Mouse (Mus musculus): Measurements from ENCODE around the gene Gm47841.

DNA sequence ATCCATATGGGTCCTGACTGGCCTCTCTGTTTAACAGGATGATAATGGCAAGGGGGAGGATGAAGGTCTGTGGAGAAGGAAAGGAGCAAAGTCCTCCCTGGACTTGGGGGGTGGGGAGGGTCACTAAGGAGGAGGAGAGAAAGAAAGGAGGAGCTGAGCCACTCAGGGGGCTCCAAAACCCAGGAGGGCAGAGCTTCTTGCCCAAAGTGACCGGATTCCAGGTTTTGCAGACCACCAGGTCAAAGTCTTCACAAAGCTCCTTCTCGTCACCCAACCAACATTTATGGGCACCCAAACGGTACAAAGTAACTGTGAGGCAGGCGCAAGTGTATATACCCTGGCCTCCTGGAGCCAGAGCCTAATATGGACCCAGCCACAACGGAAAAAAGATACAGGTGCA is 28.5 kb upstream of the Gm47841 start:
- TF ChIP-seq CTCF (IDR thresholded peaks at IDR 0.05; ENCODE audit: extremely low read depth, insufficient read length, insufficient replicate concordance, low read depth, low read length), result no peak
- TF ChIP-seq POLR2A (IDR thresholded peaks at IDR 0.05; ENCODE audit: low read depth, low read length), result no peak

Measured in small intestine, adult 2 months (tissue).